Mouse (Mus musculus): ENCODE measurements around the gene Ogt.

Ogt gene

GRCm38 (mm10) chrX:101639741-101640166 lies at the start of gene Ogt:
Gene Ogt (plus strand): TSS chrX:101640060.
- peak; percentile 81 for DNase-seq (ENCODE audit: low read depth, low spot score)

GRCm38 (mm10) chrX:101616183-101616582 lies 23.7 kb upstream of the Ogt start:
- no peak for DNase-seq (ENCODE audit: low read depth, low spot score)

GRCm38 (mm10) chrX:101617889-101618288 lies 22.0 kb upstream of the Ogt start:
- DNase-seq (ENCODE audit: low read depth, low spot score), result no peak

- DNase-seq (ENCODE audit: low read depth, low spot score), result no peak
These were observed 19.5 kb upstream of the Ogt start for GRCm38 (mm10) chrX:101620317-101620716.

GRCm38 (mm10) chrX:101622539-101622938 lies 17.3 kb upstream of the Ogt start:
- DNase-seq (ENCODE audit: low read depth, low spot score), result no peak

- no peak for DNase-seq (ENCODE audit: low read depth, low spot score)
These were observed 2.9 kb upstream of the Ogt start for GRCm38 (mm10) chrX:101636821-101637525.

- no peak for DNase-seq (ENCODE audit: low read depth, low spot score)
These were observed 1.0 kb upstream of the Ogt start for GRCm38 (mm10) chrX:101638856-101639255.

GRCm38 (mm10) chrX:101639306-101639705 lies 554 bp upstream of the Ogt start:
- DNase-seq (ENCODE audit: low read depth, low spot score), result no peak

- DNase-seq (ENCODE audit: low read depth, low spot score), result no peak
These were observed 617 bp downstream of the Ogt start for GRCm38 (mm10) chrX:101640194-101641160.

- no peak for DNase-seq (ENCODE audit: low read depth, low spot score)
These were observed 1.3 kb downstream of the Ogt start for GRCm38 (mm10) chrX:101641161-101641530.

- DNase-seq (ENCODE audit: low read depth, low spot score), result no peak
These were observed 2.2 kb downstream of the Ogt start for GRCm38 (mm10) chrX:101642091-101642490.

GRCm38 (mm10) chrX:101645286-101645685 lies 5.4 kb downstream of the Ogt start:
- DNase-seq (ENCODE audit: low read depth, low spot score), result no peak

GRCm38 (mm10) chrX:101646621-101647020 lies 6.8 kb downstream of the Ogt start:
- DNase-seq (ENCODE audit: low read depth, low spot score), result no peak

GRCm38 (mm10) chrX:101695686-101696085 lies 55.8 kb downstream of the Ogt start:
- no peak for DNase-seq (ENCODE audit: low read depth, low spot score)

- DNase-seq (ENCODE audit: low read depth, low spot score), result no peak
These were observed 57.7 kb downstream of the Ogt start for GRCm38 (mm10) chrX:101697537-101697936.

GRCm38 (mm10) chrX:101698232-101698631 lies 58.4 kb downstream of the Ogt start:
- no peak for DNase-seq (ENCODE audit: low read depth, low spot score)

- no peak for DNase-seq (ENCODE audit: low read depth, low spot score)
These were observed 65.3 kb downstream of the Ogt start for GRCm38 (mm10) chrX:101705111-101705510.

GRCm38 (mm10) chrX:101720401-101720800 lies 80.5 kb downstream of the Ogt start:
- no peak for DNase-seq (ENCODE audit: low read depth, low spot score)

GRCm38 (mm10) chrX:101730010-101730409 lies 90.2 kb downstream of the Ogt start:
- no peak for DNase-seq (ENCODE audit: low read depth, low spot score)

- DNase-seq (ENCODE audit: low read depth, low spot score), result no peak
These were observed 92.8 kb downstream of the Ogt start for GRCm38 (mm10) chrX:101732644-101733043.

GRCm38 (mm10) chrX:101733288-101733687 lies 93.4 kb downstream of the Ogt start:
- DNase-seq (ENCODE audit: low read depth, low spot score), result no peak

GRCm38 (mm10) chrX:101733828-101734319 lies 94.0 kb downstream of the Ogt start, which contains the start of gene Cxcr3:
Gene Cxcr3 (minus strand): TSS chrX:101734269.
- DNase-seq (ENCODE audit: low read depth, low spot score), result no peak

All from embryo, embryonic 11.5 days (tissue).